Mouse (Mus musculus) right cerebral cortex, postnatal 10 days (tissue): ENCODE results near the gene Qk.
A peak's percentile ranks its signal among the peaks of the same experiment; 100 is the strongest.

ENCODE experiments used
- DNase-seq, 2 experiments: peaks; one replicate each; pipeline ENCODE4 v3.0.0; 2021; ENCODE audit warnings: low spot score in 2 of 2

Gene Qk

GRCm38 (mm10) chr17:10327584-10328210 is 8.0 kb upstream of the Qk start:
- no peak for DNase-seq

GRCm38 (mm10) chr17:10326596-10327045 is 7.0 kb upstream of the Qk start:
- DNase-seq: peak in 1 of 2 experiments; percentile 62

GRCm38 (mm10) chr17:10325921-10326320 is 6.3 kb upstream of the Qk start:
- no peak for DNase-seq

DNA sequence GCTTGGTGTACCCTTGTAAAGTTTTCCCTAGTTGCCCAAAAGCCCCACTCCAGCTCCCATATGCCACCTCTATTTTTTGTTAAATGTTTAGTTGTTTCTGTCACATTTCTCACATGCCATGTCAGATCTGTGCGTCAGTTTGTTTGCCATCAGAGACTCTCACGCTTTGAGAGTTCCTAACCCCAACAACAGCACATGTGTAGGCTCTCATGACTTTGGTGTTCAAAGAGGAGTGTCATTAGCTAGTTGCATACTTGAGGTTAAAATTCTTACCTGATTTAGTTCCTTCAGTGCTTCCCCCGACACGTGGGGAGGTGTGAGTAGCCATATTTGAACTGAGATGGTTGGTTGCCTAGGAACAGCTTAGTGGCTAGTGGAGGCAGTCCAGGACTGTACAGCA is 2.1 kb upstream of the Qk start:
- DNase-seq: no peak

GRCm38 (mm10) chr17:10321092-10321491 is 1.4 kb upstream of the Qk start:
- no peak for DNase-seq

DNA sequence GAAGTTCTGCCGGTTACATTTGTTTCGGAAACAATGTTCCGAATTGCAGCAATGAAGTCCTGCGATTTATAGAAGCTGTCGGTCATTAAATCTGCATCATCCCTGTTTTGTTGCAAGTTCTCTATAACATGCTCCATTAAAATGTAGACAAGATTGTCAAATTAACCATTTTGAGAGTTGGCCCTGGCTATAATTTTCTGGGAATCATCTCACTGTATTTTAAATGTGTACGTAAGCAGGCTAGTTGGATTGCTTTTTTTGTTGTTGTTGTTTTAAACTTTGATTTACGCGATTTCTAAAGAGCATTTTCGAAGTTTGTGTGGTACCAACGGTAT is 769 bp upstream of the Qk start:
- DNase-seq: no peak

- DNase-seq: no peak
Observed at GRCm38 (mm10) chr17:10319431-10319684, 296 bp downstream of the Qk start.

- peak; percentile 86 to 87 for DNase-seq
Observed at GRCm38 (mm10) chr17:10318561-10319430, 858 bp downstream of the Qk start.

- peak in 1 of 2 experiments; percentile 62 for DNase-seq
Observed at GRCm38 (mm10) chr17:10317981-10318551, 1.6 kb downstream of the Qk start.

GRCm38 (mm10) chr17:10317186-10317585 is 2.5 kb downstream of the Qk start:
- peak in 1 of 2 experiments; percentile 63 for DNase-seq

DNA sequence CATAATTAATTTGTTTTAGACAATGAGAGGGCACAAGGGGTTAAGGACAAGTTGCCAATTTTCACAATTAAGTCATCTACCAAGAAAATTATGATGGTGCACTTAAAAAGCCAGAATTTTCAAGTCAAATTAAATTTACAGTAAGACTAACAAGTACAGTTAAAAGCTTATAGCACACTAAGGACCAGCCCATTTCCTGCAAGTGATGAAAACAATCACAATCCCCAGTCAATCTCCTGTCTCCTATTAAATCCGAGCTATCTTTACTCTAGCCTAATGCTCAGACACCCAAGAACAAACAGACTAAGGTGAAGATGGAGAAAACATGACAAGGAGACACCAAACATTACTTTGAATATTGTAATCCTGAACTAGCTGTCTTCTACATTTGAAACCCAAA is 3.2 kb downstream of the Qk start:
- no peak for DNase-seq

DNA sequence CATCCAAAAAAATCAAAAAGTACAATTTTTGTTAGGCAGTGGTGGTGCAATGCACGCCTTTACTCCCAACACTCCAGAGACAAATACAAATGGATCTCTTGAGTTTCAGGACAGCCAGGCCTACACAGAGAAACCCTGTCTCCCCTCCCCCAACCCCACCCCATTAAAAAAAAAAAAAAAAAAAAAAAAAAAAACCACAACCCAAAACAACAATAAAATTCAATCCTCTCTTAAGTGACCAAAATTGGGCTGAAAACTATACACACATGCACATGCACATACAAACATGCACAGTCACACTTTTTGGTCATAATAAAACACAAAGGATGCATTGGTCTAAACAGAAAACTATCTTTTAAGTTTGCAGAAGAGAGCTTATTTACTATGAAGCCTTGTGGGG is 9.6 kb downstream of the Qk start:
- no peak for DNase-seq

- peak in 1 of 2 experiments; percentile 49 for DNase-seq
Observed at GRCm38 (mm10) chr17:10309135-10309623, 10.5 kb downstream of the Qk start.

- DNase-seq: no peak
Observed at GRCm38 (mm10) chr17:10306424-10306823, 13.2 kb downstream of the Qk start.

GRCm38 (mm10) chr17:10304001-10304400 is 15.7 kb downstream of the Qk start:
- no peak for DNase-seq

DNA sequence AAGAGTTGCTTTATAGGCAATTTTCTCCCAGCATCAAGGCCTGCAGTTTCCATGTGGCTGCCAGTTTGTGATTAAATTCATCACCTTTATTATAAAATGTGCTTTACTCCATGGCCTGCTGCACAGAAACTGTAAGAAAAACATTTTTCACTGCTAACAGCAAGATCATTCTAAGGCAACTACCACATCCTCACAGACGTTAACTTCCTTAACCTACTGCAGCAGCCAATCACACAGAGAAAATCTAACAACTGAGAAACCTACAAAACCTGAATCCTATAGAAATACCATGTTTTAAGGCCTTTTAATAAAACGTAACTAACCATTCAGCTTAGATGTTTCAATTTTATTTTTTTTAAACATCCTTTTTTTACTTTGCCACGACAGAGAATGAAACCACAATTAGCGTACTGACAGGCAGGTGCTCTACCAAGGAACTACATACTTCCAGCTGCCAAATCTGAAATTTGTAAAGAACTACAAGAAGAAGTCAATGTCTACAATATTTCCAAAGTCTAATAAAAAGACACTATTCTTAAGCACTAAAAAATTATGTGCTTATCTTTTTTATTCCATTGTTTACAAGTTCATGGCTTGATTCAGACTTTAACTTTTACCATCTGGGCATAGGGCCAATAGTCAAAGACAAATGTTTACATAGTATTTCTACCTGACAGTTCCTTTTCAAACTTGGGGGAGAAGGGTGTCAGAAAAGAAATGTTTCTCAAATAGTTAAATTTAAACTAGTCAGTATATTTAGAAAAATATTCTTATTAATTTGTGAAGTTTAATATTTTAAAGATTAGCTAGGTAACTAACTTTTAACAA is 18.5 kb downstream of the Qk start:
- no peak for DNase-seq

- DNase-seq: no peak
Observed at GRCm38 (mm10) chr17:10299396-10299795, 20.3 kb downstream of the Qk start.

DNA sequence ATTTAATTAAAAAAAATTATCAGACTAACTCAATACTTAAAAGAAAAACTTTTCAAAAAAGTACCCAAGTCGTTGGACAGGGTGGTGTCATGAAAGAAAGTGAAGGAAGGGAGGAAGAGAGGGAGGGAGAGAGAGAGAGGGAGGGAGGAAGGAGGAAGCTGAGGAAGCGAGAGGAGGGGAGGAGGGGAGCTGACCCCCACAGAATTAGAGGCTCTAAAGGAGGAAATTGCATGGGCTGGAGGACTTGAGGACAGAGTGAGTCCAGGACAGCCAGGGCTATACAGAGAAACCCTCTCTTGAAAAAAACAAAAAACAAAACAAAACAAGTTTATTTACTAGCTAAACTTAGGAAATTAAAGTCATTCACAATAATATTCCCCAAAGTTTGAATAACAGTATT is 27.1 kb downstream of the Qk start:
- DNase-seq: no peak

DNA sequence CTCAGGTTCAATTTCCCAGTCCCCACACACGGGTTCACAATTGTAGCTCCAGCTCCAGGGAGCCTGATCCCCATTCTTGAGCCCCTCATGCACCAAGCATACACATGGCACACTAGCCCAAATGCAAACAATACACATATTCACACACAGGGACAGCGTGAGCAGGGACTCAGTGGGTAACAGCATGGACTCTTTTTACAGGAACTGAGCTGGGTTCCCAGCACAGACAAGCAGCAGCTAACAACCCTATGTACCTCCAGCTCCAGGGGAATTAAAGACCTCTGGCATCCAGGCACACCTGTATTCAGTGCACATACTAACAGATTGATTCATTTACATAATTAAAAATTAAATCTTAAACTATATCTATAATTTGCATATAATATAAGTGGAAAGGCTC is 34.9 kb downstream of the Qk start:
- no peak for DNase-seq

DNA sequence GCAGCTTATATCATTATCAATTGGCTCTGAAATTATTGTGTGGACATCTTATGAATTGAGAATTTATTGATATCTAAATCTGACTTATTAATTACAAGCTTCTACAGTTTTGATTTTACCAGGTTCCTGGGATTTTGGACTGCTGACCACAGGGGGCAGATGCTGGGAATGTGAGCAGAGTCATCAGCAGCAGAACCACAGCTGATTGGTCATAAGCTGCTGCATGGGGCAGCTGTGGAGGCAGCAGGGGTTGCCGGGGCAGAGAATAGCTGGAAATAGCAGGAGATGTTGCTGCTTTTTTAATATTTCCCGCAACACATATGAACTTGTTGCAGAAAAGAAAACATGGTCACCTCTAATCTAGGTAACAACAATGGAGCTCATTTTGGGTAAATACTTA is 40.1 kb downstream of the Qk start:
- no peak for DNase-seq

DNA sequence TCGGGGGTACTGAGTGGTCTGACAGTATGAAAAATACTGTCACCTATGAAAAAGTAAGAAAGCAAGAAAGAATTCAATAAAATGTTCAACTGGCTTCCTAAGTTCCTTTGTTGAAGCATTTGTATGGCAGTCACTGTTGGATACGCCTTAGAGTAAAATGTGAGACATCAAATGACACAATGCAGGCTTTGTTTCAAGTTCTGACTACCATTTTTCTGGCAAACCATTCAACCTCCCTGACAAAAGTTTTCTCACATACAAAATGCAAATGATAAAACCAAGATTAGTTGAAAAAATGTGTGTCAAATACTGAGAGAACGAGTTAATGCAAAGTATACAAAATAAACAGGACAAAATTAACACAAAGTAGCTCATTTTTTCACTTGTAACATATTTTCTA is 50.1 kb downstream of the Qk start:
- no peak for DNase-seq

DNA sequence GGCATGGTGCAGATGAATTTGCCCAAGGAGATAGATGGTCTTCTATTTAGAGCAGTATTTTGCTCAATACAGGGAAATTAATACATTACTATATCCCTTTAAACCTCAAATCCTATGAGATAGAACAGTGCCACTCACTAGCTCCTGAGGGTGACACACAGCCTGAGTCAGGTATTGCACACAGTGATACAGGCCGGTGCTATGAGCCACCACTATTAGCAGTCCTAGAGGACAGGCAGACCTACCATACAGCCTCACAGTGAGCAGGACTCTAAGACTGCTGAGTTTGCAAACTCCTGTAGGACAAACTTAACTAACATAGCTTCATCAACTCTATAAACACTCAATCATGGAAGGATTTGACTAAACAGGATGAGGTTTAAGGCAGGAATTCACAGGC is 51.2 kb downstream of the Qk start:
- DNase-seq: no peak
